Mouse (Mus musculus): Measurements from ENCODE around the gene Luc7l2.

The Luc7l2 gene

GRCm38 (mm10) chr6:38576096-38576495 lies 25.0 kb downstream of the Luc7l2 start:
- DNase-seq (ENCODE audit: low spot score), result no peak

- DNase-seq (ENCODE audit: low spot score), result no peak
These were observed 29.2 kb downstream of the Luc7l2 start for GRCm38 (mm10) chr6:38580112-38580857.

- DNase-seq (ENCODE audit: low spot score), result no peak
These were observed 30.6 kb downstream of the Luc7l2 start for GRCm38 (mm10) chr6:38581711-38582110.

- DNase-seq (ENCODE audit: low spot score), result no peak
These were observed 46.3 kb downstream of the Luc7l2 start for GRCm38 (mm10) chr6:38597481-38597880.

GRCm38 (mm10) chr6:38609892-38610291 lies 58.8 kb downstream of the Luc7l2 start:
- DNase-seq (ENCODE audit: low spot score), result no peak

- DNase-seq (ENCODE audit: low spot score), result no peak
These were observed 71.3 kb downstream of the Luc7l2 start for GRCm38 (mm10) chr6:38622406-38622805.

- no peak for DNase-seq (ENCODE audit: low spot score)
These were observed 72.3 kb downstream of the Luc7l2 start for GRCm38 (mm10) chr6:38623457-38623856.

GRCm38 (mm10) chr6:38624439-38624838 lies 73.3 kb downstream of the Luc7l2 start:
- no peak for DNase-seq (ENCODE audit: low spot score)

GRCm38 (mm10) chr6:38626086-38626485 lies 75.0 kb downstream of the Luc7l2 start:
- no peak for DNase-seq (ENCODE audit: low spot score)

GRCm38 (mm10) chr6:38627081-38627480 lies 75.9 kb downstream of the Luc7l2 start:
- no peak for DNase-seq (ENCODE audit: low spot score)

GRCm38 (mm10) chr6:38627486-38627885 lies 76.4 kb downstream of the Luc7l2 start:
- no peak for DNase-seq (ENCODE audit: low spot score)

GRCm38 (mm10) chr6:38629556-38629955 lies 78.4 kb downstream of the Luc7l2 start:
- DNase-seq (ENCODE audit: low spot score), result no peak

GRCm38 (mm10) chr6:38632826-38633225 lies 81.7 kb downstream of the Luc7l2 start:
- no peak for DNase-seq (ENCODE audit: low spot score)

- DNase-seq (ENCODE audit: low spot score), result no peak
These were observed 83.3 kb downstream of the Luc7l2 start for GRCm38 (mm10) chr6:38634461-38634860.

GRCm38 (mm10) chr6:38635941-38636851 lies 85.1 kb downstream of the Luc7l2 start:
- no peak for DNase-seq (ENCODE audit: low spot score)

- no peak for DNase-seq (ENCODE audit: low spot score)
These were observed 85.9 kb downstream of the Luc7l2 start, which contains the start of gene Klrg2 for GRCm38 (mm10) chr6:38636852-38637618. Klrg2 (minus strand) TSS chr6:38637242.

- no peak for DNase-seq (ENCODE audit: low spot score)
These were observed 89.3 kb downstream of the Luc7l2 start for GRCm38 (mm10) chr6:38640401-38640800.

GRCm38 (mm10) chr6:38641228-38641627 lies 90.1 kb downstream of the Luc7l2 start:
- DNase-seq (ENCODE audit: low spot score), result no peak

- DNase-seq (ENCODE audit: low spot score), result no peak
These were observed 90.5 kb downstream of the Luc7l2 start for GRCm38 (mm10) chr6:38641645-38642044.

GRCm38 (mm10) chr6:38642593-38642992 lies 91.5 kb downstream of the Luc7l2 start:
- DNase-seq (ENCODE audit: low spot score), result no peak

- no peak for DNase-seq (ENCODE audit: low spot score)
These were observed 91.9 kb downstream of the Luc7l2 start for GRCm38 (mm10) chr6:38643039-38643438.

- no peak for DNase-seq (ENCODE audit: low spot score)
These were observed 98.4 kb downstream of the Luc7l2 start for GRCm38 (mm10) chr6:38649545-38649944.

Measured in urinary bladder, postnatal 10 days (tissue).